Mouse (Mus musculus) testis, adult 2 months (tissue): ENCODE results near the gene Tsc22d1. TPM values are rescaled to one million over a fixed set of nuclear protein-coding genes. Genes with fewer than 3 reads are reported as not detected.

Experiments
- H3K27ac ChIP-seq: fragments of 200-500 bp; 2 replicates; pipeline ENCODE4 v1.5.1; 2012; ENCODE audit warnings: low read depth, low read length; ENCODE audit not compliant: control insufficient read depth, insufficient read depth
- H3K27me3 ChIP-seq: fragments of 200-500 bp; 2 replicates; pipeline ENCODE4 v1.6.1; 2012; ENCODE audit warnings: mild to moderate bottlenecking, low read length, moderate library complexity; ENCODE audit not compliant: control insufficient read depth, insufficient read depth
- H3K36me3 ChIP-seq: fragments of 200-500 bp; 2 replicates; pipeline ENCODE4 v1.6.1; 2012; ENCODE audit warnings: mild to moderate bottlenecking, low read length; ENCODE audit not compliant: control insufficient read depth, insufficient read depth
- H3K4me1 ChIP-seq: fragments of 200-500 bp; 2 replicates; pipeline ENCODE4 v1.6.1; 2012; ENCODE audit warnings: low read length; ENCODE audit not compliant: control insufficient read depth, insufficient read depth
- H3K4me3 ChIP-seq: fragments of 200-500 bp; 2 replicates; pipeline ENCODE4 v1.5.1; 2012; ENCODE audit warnings: low read depth, mild to moderate bottlenecking, low read length, moderate library complexity, mixed read lengths; ENCODE audit not compliant: control insufficient read depth
- CTCF ChIP-seq: fragments of 200-500 bp; IDR thresholded peaks from 2 replicates; pipeline ENCODE4 v1.5.1; 2012; ENCODE audit warnings: low read depth, mild to moderate bottlenecking, inconsistent platforms, low read length, moderate library complexity; ENCODE audit not compliant: control insufficient read depth, insufficient read depth, insufficient replicate concordance
- POLR2A ChIP-seq: fragments of 200-500 bp; IDR thresholded peaks from 2 replicates; pipeline ENCODE4 v1.6.1; 2012; ENCODE audit warnings: low read depth, mild to moderate bottlenecking, inconsistent platforms, low read length, moderate library complexity; ENCODE audit not compliant: control insufficient read depth
- polyA plus RNA-seq: library from polyadenylated mRNA; depleted of rRNA; stranded (reverse); fragments of >200 nt; gene quantifications from 2 replicates; pipeline ENCODE4 v1.2.3, GENCODE M21; 2012

The Tsc22d1 gene
- polyA plus RNA-seq, 1 experiment: 198 TPM

GRCm38 (mm10) chr14:76488101-76489044, 73.6 kb downstream of the Tsc22d1 start:
- H3K36me3 ChIP-seq: no peaks in the 10 kb centered on the region; the same call in none of the 2 replicates
- H3K4me3 ChIP-seq: no peak overlapping the region
- H3K27me3 ChIP-seq: no peaks in the 10 kb centered on the region
- TF ChIP-seq POLR2A (no peak), CTCF (no peak)
- H3K4me1 ChIP-seq: peaks cover 7% of the 10 kb centered on the region
- H3K27ac ChIP-seq: peak overlapping the region; percentile 26; the same call in 1 of the 2 replicates

- TF ChIP-seq CTCF (no peak), POLR2A (no peak)
- Histone ChIP-seq H3K36me3 (peaks cover 3% of the 10 kb centered on the region), H3K27ac (no peak overlapping the region), H3K27me3 (no peaks in the 10 kb centered on the region), H3K4me1 (peaks cover 7% of the 10 kb centered on the region), H3K4me3 (no peak overlapping the region)
These were observed 74.4 kb downstream of the Tsc22d1 start for GRCm38 (mm10) chr14:76489128-76489527.

- Histone ChIP-seq H3K36me3 (peaks cover 3% of the 10 kb centered on the region), H3K4me1 (peaks cover 9% of the 10 kb centered on the region), H3K4me3 (no peak overlapping the region), H3K27ac (no peak overlapping the region), H3K27me3 (no peaks in the 10 kb centered on the region)
- TF ChIP-seq CTCF (no peak), POLR2A (no peak)
These were observed 80.3 kb downstream of the Tsc22d1 start for GRCm38 (mm10) chr14:76495022-76495421.

- TF ChIP-seq POLR2A: no peak
- TF ChIP-seq CTCF: no peak
- no peak overlapping the region for H3K4me3 ChIP-seq
- H3K27me3 ChIP-seq: no peaks in the 10 kb centered on the region
- H3K4me1 ChIP-seq: peaks cover 16% of the 10 kb centered on the region
- peaks cover 3% of the 10 kb centered on the region for H3K36me3 ChIP-seq
- H3K27ac ChIP-seq: no peak overlapping the region
These were observed 82.4 kb downstream of the Tsc22d1 start for GRCm38 (mm10) chr14:76497187-76497586.

- Histone ChIP-seq H3K4me3 (no peak overlapping the region), H3K27me3 (no peaks in the 10 kb centered on the region), H3K4me1 (peaks cover 16% of the 10 kb centered on the region), H3K27ac (peak overlapping the region; percentile 32; the same call in 1 of the 2 replicates), H3K36me3 (peaks cover 3% of the 10 kb centered on the region)
- no peak for TF ChIP-seq CTCF
- TF ChIP-seq POLR2A: no peak
These were observed 83.4 kb downstream of the Tsc22d1 start for GRCm38 (mm10) chr14:76498210-76498609.

- no peak overlapping the region for H3K27ac ChIP-seq
- H3K36me3 ChIP-seq: no peaks in the 10 kb centered on the region
- peaks cover 16% of the 10 kb centered on the region for H3K4me1 ChIP-seq
- TF ChIP-seq CTCF (no peak), POLR2A (no peak)
- H3K4me3 ChIP-seq: no peak overlapping the region
- H3K27me3 ChIP-seq: no peaks in the 10 kb centered on the region
These were observed 84.7 kb downstream of the Tsc22d1 start for GRCm38 (mm10) chr14:76499492-76499891.

GRCm38 (mm10) chr14:76500036-76500435, 85.3 kb downstream of the Tsc22d1 start:
- H3K36me3 ChIP-seq: no peaks in the 10 kb centered on the region
- H3K27me3 ChIP-seq: no peaks in the 10 kb centered on the region
- no peak for TF ChIP-seq CTCF
- no peak for TF ChIP-seq POLR2A
- H3K27ac ChIP-seq: peak overlapping the region; percentile 47
- no peak overlapping the region for H3K4me3 ChIP-seq
- H3K4me1 ChIP-seq: peaks cover 16% of the 10 kb centered on the region
